Mouse (Mus musculus) stomach, embryonic 14.5 days (tissue): ENCODE measurements around the gene Olfr1099. TPM values are rescaled to one million over a fixed set of nuclear protein-coding genes. Genes with fewer than 3 reads are reported as not detected.

Experiments
- ATAC-seq: fragments of 200-750 bp; cut with Nextera tagmentation; 2 replicates; pipeline ENCODE4 v1.8.0; 2017; ENCODE audit warnings: low read depth, moderate TSS enrichment; ENCODE audit not compliant: insufficient number of reproducible peaks, insufficient read depth, low FRiP score
- H3K27ac ChIP-seq: fragments of 300-500 bp; sonication (generic); 2 replicates; pipeline ENCODE4 v1.5.1; 2014; ENCODE audit warnings: mild to moderate bottlenecking, low read length, moderate library complexity, mixed read lengths
- H3K27me3 ChIP-seq: fragments of 300-500 bp; sonication (generic); 2 replicates; pipeline ENCODE4 v1.6.1; 2014; ENCODE audit warnings: low read length, control low read depth, mixed read lengths; ENCODE audit not compliant: control insufficient read depth, insufficient read depth
- H3K36me3 ChIP-seq: fragments of 300-500 bp; sonication (generic); 2 replicates; pipeline ENCODE4 v1.6.1; 2014; ENCODE audit warnings: mild to moderate bottlenecking, control low read depth, low read length, moderate library complexity, mixed read lengths; ENCODE audit not compliant: control insufficient read depth, insufficient read depth
- H3K4me1 ChIP-seq: fragments of 300-500 bp; sonication (generic); 2 replicates; pipeline ENCODE4 v1.6.1; 2014; ENCODE audit warnings: low read length, control low read depth, mixed read lengths; ENCODE audit not compliant: control insufficient read depth, insufficient read depth
- H3K4me2 ChIP-seq: fragments of 300-500 bp; sonication (generic); replicated peaks from 2 replicates; pipeline ENCODE4 v1.6.1; 2014; ENCODE audit warnings: low read depth, low read length, control low read depth
- H3K4me3 ChIP-seq: fragments of 300-500 bp; sonication (generic); 2 replicates; pipeline ENCODE4 v1.5.1; 2014; ENCODE audit warnings: low read depth, low read length, control low read depth
- H3K9ac ChIP-seq: fragments of 300-500 bp; sonication (generic); replicated peaks from 2 replicates; pipeline ENCODE4 v1.6.1; 2014; ENCODE audit warnings: low read depth, mild to moderate bottlenecking, control low read depth, low read length, moderate library complexity, mixed read lengths
- H3K9me3 ChIP-seq: fragments of 300-500 bp; sonication (generic); 2 replicates; pipeline ENCODE4 v1.6.1; 2016; ENCODE audit warnings: low read depth, low read length, control low read depth; ENCODE audit not compliant: control insufficient read depth
- WGBS: fragments of 180-500 bp; shearing (Covaris S2); extraction: QIAGEN DNeasy Blood & Tissue Kit; methylation state at CpG from one replicate; pipeline ENCODE4 v1.1.7; 2014; 5-methylcytosine and 5-hydroxymethylcytosine counted together
- polyA plus RNA-seq: library from polyadenylated mRNA; unstranded; fragments of >200 nt; fragmentation: Nextera tagmentation; extraction: Ambion mirVana; gene quantifications from 2 replicates; pipeline ENCODE4 v1.2.1, GENCODE M21; 2014

The Olfr1099 gene
- polyA plus RNA-seq: not detected in 2 replicates

GRCm38 (mm10) chr2:86960593-86960992 is at the start of gene Olfr1099:
TSS of gene Olfr1099 (minus strand) at chr2:86960693.
- Histone ChIP-seq H3K27ac (no peak within 1 kb of the TSS), H3K4me3 (no peak within 1 kb of the TSS)
- ATAC-seq: no peak

GRCm38 (mm10) chr2:86998098-86998497 is 37.6 kb upstream of the Olfr1099 start, which contains the start of gene Olfr1102:
TSS of gene Olfr1102 (plus strand) at chr2:86998398.
- Histone ChIP-seq H3K36me3 (no peaks in the 10 kb centered on the region), H3K4me3 (no peak within 1 kb of the TSS), H3K4me2 (no peak within 1 kb of the TSS), H3K9me3 (no peaks in the 10 kb centered on the region), H3K4me1 (no peaks in the 10 kb centered on the region), H3K9ac (no peak within 1 kb of the TSS), H3K27ac (no peak within 1 kb of the TSS), H3K27me3 (no peaks in the 10 kb centered on the region)
- no peak for ATAC-seq

More at GRCm38 (mm10) chr2:86960593-86960992, at the start of gene Olfr1099:
- Histone ChIP-seq H3K4me1 (no peaks in the 10 kb centered on the region), H3K27me3 (no peaks in the 10 kb centered on the region), H3K36me3 (no peaks in the 10 kb centered on the region), H3K4me2 (no peak within 1 kb of the TSS), H3K9ac (no peak within 1 kb of the TSS), H3K9me3 (no peaks in the 10 kb centered on the region)
- WGBS: 88% methylated on average over 1 of the region's 1 CpGs

- H3K4me1 ChIP-seq: no peaks in the 10 kb centered on the region
- no peak for ATAC-seq
- H3K27ac ChIP-seq: no peak within 1 kb of the TSS
- no peaks in the 10 kb centered on the region for H3K27me3 ChIP-seq
- no peaks in the 10 kb centered on the region for H3K9me3 ChIP-seq
- no peak within 1 kb of the TSS for H3K4me3 ChIP-seq
- no peak within 1 kb of the TSS for H3K9ac ChIP-seq
- 78% methylated on average over 3 of the region's 3 CpGs for WGBS
- no peak within 1 kb of the TSS for H3K4me2 ChIP-seq
- no peaks in the 10 kb centered on the region for H3K36me3 ChIP-seq
These were observed 30.6 kb upstream of the Olfr1099 start, which contains the start of gene Olfr1101 for GRCm38 (mm10) chr2:86991121-86991520. TSS of gene Olfr1101 (minus strand) at chr2:86991221.

- Histone ChIP-seq H3K4me3 (no peak within 1 kb of the TSS), H3K36me3 (no peaks in the 10 kb centered on the region), H3K4me2 (no peak within 1 kb of the TSS), H3K9ac (no peak within 1 kb of the TSS), H3K27ac (no peak within 1 kb of the TSS), H3K4me1 (no peaks in the 10 kb centered on the region), H3K27me3 (no peaks in the 10 kb centered on the region), H3K9me3 (no peaks in the 10 kb centered on the region)
- 72% methylated on average over 3 of the region's 3 CpGs for WGBS
- no peak for ATAC-seq
These were observed 19.4 kb upstream of the Olfr1099 start, which contains the start of gene Olfr1100 for GRCm38 (mm10) chr2:86979854-86980253. TSS of gene Olfr1100 (minus strand) at chr2:86979954.

GRCm38 (mm10) chr2:86926557-86926956 is 33.9 kb downstream of the Olfr1099 start:
- no peak for ATAC-seq
- no peaks in the 10 kb centered on the region for H3K27me3 ChIP-seq

GRCm38 (mm10) chr2:86924445-86924844 is 36.0 kb downstream of the Olfr1099 start, which contains the start of gene Olfr1098:
TSS of gene Olfr1098 (minus strand) at chr2:86924545.
- WGBS: 85% methylated on average over 1 of the region's 1 CpGs
- Histone ChIP-seq H3K9ac (no peak within 1 kb of the TSS), H3K36me3 (no peaks in the 10 kb centered on the region), H3K27me3 (no peaks in the 10 kb centered on the region), H3K4me2 (no peak within 1 kb of the TSS), H3K4me1 (no peaks in the 10 kb centered on the region), H3K27ac (no peak within 1 kb of the TSS), H3K9me3 (no peaks in the 10 kb centered on the region), H3K4me3 (no peak within 1 kb of the TSS)
- ATAC-seq: no peak

More at GRCm38 (mm10) chr2:86926557-86926956, 33.9 kb downstream of the Olfr1099 start:
- Histone ChIP-seq H3K4me3 (no peak overlapping the region), H3K4me1 (no peaks in the 10 kb centered on the region), H3K9ac (no peak overlapping the region), H3K36me3 (no peaks in the 10 kb centered on the region), H3K9me3 (no peaks in the 10 kb centered on the region), H3K4me2 (no peak overlapping the region), H3K27ac (no peak overlapping the region)

- H3K9ac ChIP-seq: no peak overlapping the region
- no peaks in the 10 kb centered on the region for H3K9me3 ChIP-seq
- H3K4me3 ChIP-seq: no peak overlapping the region
- ATAC-seq: no peak
- no peaks in the 10 kb centered on the region for H3K36me3 ChIP-seq
- H3K4me1 ChIP-seq: no peaks in the 10 kb centered on the region
- H3K27me3 ChIP-seq: no peaks in the 10 kb centered on the region
- H3K27ac ChIP-seq: no peak overlapping the region
- H3K4me2 ChIP-seq: no peak overlapping the region
- WGBS: 90% methylated on average over 2 of the region's 2 CpGs
These were observed 54.8 kb downstream of the Olfr1099 start for GRCm38 (mm10) chr2:86905647-86906046.
